Mouse (Mus musculus): ENCODE results near the gene Foxi1.

- no peak for TF ChIP-seq CTCF (IDR thresholded peaks at IDR 0.05; ENCODE audit: extremely low read depth, insufficient read length, insufficient replicate concordance, low read depth, low read length)
- TF ChIP-seq POLR2A (IDR thresholded peaks at IDR 0.05; ENCODE audit: low read depth, low read length) = no peak
Observed at GRCm38 (mm10) chr11:34169464-34169894, 38.4 kb downstream of the Foxi1 start.
